Mouse (Mus musculus): ENCODE data around the gene Astn2. TPM values are rescaled to one million over a fixed set of nuclear protein-coding genes. Genes with fewer than 3 reads are reported as not detected.
"Not testable (repeated sequence)": the region's sequence is repeated elsewhere in the genome, so short reads cannot be mapped to it uniquely, and the experiment has no call there.

Astn2 gene
- total RNA-seq, 1 experiment from 2014 or later: not detected

DNA sequence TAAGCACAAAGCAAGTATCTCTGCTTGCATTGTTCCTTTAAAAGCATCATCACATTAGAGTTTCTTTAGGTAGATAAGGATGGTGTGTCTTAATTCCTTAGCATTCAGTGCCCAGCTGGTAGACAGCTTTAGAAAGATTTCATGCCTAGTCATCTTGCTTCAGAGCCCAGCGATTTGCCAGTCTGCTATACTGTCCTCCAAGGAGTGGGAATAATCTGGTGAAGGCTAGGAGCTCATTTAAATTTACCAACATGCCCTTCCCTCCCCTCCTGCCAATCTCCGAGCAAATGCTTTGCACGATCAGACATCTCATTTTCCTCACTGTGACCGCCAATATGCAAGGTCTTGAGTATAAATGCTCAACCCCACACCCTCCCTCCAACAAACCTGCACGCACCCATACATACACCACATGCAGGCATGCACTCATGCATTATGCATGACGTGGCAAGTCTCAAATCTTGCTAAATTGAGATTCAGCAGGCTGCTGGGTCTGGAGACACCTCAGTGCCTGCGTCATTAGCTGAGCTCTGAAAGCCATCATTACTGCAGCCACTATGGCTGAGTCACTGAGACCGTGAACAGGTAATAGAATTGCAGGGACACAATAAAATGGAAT is 704.6 kb downstream of the Astn2 start:
- no peak for ATAC-seq (replicated peaks; ENCODE audit: low read depth, poor library complexity, severe bottlenecking)

GRCm38 (mm10) chr4:65695241-65695640 is 709.2 kb downstream of the Astn2 start:
- ATAC-seq (replicated peaks; ENCODE audit: low read depth, poor library complexity, severe bottlenecking): no peak

DNA sequence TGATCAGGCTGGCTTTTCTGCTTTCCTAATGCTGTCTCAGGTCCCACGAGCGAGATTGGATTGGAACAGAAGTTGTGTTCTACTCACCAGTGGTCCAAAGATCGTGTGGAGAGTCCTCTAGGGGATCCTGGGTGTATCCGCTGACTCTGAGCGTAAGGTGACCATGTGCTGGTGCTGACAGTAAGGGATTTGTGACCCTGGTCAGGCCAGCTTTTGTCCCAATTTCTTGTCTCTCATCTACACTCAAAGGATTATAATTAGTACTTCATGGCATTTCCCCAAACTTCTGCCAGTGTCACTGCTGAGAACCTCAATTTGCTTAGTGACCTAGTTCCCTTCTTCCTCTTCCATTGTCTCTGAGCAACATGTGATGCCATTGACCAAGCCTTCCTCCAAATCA is 710.4 kb downstream of the Astn2 start:
- no peak for ATAC-seq (replicated peaks; ENCODE audit: low read depth, poor library complexity, severe bottlenecking)

DNA sequence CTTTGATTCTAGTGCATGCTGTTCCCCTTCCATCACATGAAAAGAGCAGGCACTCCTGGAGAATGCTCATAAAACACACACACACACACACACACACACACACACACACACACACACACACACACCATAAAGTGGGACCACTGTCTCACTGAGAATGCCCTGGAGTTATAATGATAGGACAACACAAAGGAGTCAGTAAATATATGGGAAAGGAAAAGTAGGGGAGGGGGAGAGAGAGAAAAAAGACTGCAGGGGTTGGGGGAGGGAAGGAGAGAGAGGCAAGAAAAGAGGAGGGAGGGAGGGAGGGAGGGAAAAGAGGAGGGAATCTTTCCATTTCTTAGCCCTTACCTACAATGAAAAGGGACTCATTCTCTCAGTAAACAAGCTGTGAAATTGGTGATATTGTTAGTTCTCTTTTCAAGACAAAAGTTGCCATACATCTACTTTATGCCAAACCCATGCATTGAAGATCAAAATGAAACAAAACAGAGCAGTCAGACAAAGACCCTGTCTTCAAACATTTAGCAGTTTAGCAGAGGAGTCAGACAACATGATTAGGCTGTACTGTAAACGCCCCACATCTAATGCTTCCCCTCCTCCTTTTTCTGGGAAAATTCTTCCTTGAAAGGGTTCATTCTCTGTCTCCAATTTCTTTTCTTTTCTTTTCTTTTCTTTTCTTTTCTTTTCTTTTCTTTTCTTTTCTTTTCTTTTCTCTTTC is 717.2 kb downstream of the Astn2 start:
- no peak for ATAC-seq (replicated peaks; ENCODE audit: low read depth, poor library complexity, severe bottlenecking)

GRCm38 (mm10) chr4:65686258-65687005 is 718.0 kb downstream of the Astn2 start:
- no peak for ATAC-seq (replicated peaks; ENCODE audit: low read depth, poor library complexity, severe bottlenecking)

DNA sequence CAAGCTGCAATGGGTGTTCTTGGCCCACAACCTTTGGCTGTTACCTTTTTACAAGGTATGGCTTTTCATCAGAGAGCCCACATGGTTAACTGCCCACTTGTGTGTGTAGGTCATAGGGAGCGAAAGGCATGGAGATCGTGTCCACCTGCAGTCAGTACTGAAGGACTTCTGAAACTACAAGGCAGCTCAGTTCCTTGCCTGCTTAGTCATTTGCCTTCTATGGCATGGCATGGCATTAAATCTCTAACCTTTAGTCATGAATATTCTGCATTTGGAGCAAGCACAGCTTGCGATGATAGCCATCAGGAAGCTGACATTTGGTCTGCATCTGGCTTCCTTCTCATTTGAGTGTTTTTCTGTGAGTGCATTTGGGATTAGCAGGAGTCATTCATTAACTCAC is 720.0 kb downstream of the Astn2 start:
- ATAC-seq (replicated peaks; ENCODE audit: low read depth, poor library complexity, severe bottlenecking): no peak

GRCm38 (mm10) chr4:65679786-65680185 is 724.6 kb downstream of the Astn2 start:
- not testable (repeated sequence) for ATAC-seq (replicated peaks; ENCODE audit: low read depth, poor library complexity, severe bottlenecking)

GRCm38 (mm10) chr4:65678929-65679328 is 725.5 kb downstream of the Astn2 start:
- ATAC-seq (replicated peaks; ENCODE audit: low read depth, poor library complexity, severe bottlenecking): no peak

GRCm38 (mm10) chr4:65678495-65678894 is 725.9 kb downstream of the Astn2 start:
- no peak for ATAC-seq (replicated peaks; ENCODE audit: low read depth, poor library complexity, severe bottlenecking)

DNA sequence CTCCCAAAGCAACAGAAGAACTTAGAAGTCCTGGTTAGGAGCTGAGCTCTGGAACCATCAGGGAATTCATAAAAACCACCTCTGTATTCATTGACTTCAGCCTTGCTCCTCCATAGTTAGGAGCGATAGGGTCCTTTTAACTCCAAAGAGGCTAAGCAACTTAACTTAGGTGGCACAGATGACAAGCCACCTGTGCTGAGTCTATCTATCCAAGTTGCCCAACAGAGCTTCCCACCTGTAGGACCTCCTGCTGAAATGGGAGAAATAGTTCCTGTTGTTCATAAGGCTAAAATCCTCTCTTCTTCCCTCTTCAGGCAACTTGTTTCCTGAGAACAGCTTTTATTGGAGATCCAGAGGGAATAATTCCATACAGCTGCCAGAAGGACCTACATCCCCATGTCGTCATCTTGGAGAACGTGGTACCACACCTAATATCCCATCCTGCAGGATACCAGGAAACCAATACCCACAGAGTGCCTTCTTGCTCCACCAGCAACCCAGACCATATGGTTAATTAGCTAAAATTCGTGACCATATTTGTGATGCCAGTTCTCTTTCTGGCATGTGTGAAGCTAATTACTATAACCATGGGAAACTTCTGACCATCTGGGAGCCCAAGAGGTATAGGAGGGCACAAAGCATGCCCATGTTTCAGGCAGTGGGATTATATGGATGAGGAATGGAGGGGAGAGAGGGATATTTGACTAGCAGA is 730.0 kb downstream of the Astn2 start:
- no peak for ATAC-seq (replicated peaks; ENCODE audit: low read depth, poor library complexity, severe bottlenecking)

- no peak for ATAC-seq (replicated peaks; ENCODE audit: low read depth, poor library complexity, severe bottlenecking)
Observed at GRCm38 (mm10) chr4:65673418-65673933, 730.9 kb downstream of the Astn2 start.

GRCm38 (mm10) chr4:65672294-65672693 is 732.1 kb downstream of the Astn2 start:
- no peak for ATAC-seq (replicated peaks; ENCODE audit: low read depth, poor library complexity, severe bottlenecking)

GRCm38 (mm10) chr4:65671585-65672184 is 732.7 kb downstream of the Astn2 start:
- no peak for ATAC-seq (replicated peaks; ENCODE audit: low read depth, poor library complexity, severe bottlenecking)

DNA sequence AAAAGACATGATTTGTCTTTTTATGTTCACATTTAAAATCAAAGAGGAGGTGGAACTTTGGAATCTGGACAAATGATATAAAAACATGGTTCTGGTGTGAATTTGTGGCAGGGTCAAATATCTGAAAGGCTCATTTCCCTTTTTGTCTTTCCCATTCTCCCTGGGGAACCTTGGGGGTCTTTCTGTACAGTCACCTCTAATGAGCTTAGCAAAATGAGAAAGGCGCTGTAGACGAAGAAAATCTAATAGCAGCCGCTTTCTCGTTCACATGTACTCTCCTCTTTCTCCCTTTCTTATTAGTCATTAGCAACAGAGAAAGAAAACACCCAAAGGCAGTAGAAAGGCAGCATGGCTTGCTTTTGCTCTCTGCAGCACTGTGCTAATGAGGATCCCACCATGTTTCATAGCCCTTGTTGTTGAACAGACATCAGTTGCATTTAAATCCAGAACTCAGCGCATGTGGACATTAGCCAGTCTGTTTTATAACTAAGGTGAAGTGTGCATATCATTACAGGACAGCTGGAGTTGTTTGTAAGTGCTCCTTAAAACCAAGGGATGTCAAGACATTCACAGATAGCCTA is 737.3 kb downstream of the Astn2 start:
- ATAC-seq (replicated peaks; ENCODE audit: low read depth, poor library complexity, severe bottlenecking): no peak

- ATAC-seq (replicated peaks; ENCODE audit: low read depth, poor library complexity, severe bottlenecking): no peak
Observed at GRCm38 (mm10) chr4:65663176-65663575, 741.2 kb downstream of the Astn2 start.

GRCm38 (mm10) chr4:65654723-65655122 is 749.7 kb downstream of the Astn2 start:
- 0 out of 2 replicates have a peak, but pooled peaks have one; percentile 58 for ATAC-seq (replicated peaks; ENCODE audit: low read depth, poor library complexity, severe bottlenecking)

DNA sequence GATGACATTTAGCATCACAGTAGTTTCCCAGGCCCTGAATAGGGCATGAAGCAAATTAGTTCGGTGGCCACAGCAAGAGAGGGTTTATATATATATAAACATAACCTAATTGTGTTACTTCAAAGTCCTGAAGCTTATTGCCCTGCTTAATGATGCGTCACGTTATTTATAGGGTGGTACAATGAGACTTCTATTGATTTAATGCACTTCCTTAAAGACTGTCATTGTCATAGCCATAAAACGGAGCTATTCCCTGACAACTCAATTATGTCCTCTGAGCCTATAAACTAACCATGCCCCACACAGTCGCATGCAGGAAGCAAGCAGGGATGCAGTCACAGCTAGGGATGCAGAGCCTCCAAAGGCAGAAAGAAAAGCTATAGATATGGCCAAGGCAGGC is 761.8 kb downstream of the Astn2 start:
- ATAC-seq (replicated peaks; ENCODE audit: low read depth, poor library complexity, severe bottlenecking): no peak

GRCm38 (mm10) chr4:65638231-65638630 is 766.2 kb downstream of the Astn2 start:
- ATAC-seq (replicated peaks; ENCODE audit: low read depth, poor library complexity, severe bottlenecking): no peak

- ATAC-seq (replicated peaks; ENCODE audit: low read depth, poor library complexity, severe bottlenecking): no peak
Observed at GRCm38 (mm10) chr4:65620125-65620524, 784.3 kb downstream of the Astn2 start.

DNA sequence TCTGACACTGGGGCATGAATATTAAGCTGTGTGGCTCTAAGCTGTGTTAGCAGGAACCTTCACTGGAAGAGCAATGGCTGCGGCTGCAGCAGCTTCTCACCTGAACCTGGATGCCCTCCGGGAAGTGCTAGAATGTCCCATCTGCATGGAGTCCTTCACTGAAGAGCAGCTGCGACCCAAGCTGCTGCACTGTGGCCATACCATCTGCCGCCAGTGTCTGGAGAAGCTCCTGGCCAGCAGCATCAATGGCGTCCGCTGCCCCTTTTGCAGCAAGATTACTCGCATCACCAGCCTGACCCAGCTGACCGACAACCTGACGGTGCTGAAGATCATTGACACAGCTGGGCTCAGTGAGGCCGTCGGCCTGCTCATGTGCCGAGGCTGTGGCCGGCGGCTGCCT is 791.3 kb downstream of the Astn2 start:
- no peak for ATAC-seq (replicated peaks; ENCODE audit: low read depth, poor library complexity, severe bottlenecking)

Data from common myeloid progenitor, adult 5-6 weeks (primary cell).